Mouse (Mus musculus): Measurements from ENCODE around the gene Ctdspl.

Gene Ctdspl

DNA sequence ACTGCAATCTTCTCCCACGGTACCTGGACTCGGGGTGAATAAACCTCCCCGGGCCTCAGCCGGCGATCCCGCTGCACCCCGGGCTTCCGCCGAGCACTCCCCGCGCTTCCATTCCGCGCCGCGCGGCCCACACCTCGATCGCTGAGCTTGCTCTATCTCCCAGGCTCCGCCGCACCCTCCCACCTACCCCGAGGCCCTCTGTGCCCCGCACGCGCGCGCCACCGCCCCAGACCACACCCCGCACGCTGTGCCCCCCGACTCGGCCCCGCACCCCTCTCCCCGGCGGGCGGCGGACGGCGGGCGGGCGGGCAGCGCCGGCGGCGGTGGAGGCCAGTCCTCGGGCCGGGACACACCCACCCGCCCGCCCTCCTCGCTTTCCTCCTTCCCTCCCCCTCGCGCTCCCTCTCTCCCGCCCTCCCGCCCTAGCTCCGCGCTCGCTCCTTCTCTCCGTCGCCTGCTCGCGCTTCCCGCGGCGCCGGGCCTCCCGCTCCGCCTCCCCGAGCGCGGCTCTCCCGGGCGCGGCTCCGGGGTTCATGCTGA is at the start of gene Ctdspl:
Gene Ctdspl (plus strand): TSS at position 343 of the 540 bp plus-strand sequence.
- peak; percentile 73 for DNase-seq (ENCODE audit: low read depth)

DNA sequence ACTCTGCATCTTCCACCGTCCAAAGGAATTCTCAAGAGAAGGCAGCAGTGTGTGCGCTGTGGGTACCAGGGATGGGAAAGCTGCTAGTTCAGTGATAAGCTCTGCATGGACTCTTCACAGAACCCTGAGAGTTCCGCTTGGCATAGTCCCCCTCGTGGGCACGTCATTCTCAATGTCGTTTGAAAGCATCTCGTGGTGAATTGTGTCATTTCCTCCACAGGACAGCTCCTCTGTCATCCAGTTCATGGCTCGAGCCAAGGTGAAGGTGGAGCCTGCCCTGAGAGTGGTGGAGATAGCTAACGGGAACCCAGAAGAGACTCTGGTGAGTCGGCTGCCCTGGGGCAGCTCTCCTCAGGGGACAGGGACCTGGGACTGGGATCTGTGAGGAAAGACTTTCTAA is 49.4 kb upstream of the Ctdspl start:
- no peak for DNase-seq (ENCODE audit: low read depth)

DNA sequence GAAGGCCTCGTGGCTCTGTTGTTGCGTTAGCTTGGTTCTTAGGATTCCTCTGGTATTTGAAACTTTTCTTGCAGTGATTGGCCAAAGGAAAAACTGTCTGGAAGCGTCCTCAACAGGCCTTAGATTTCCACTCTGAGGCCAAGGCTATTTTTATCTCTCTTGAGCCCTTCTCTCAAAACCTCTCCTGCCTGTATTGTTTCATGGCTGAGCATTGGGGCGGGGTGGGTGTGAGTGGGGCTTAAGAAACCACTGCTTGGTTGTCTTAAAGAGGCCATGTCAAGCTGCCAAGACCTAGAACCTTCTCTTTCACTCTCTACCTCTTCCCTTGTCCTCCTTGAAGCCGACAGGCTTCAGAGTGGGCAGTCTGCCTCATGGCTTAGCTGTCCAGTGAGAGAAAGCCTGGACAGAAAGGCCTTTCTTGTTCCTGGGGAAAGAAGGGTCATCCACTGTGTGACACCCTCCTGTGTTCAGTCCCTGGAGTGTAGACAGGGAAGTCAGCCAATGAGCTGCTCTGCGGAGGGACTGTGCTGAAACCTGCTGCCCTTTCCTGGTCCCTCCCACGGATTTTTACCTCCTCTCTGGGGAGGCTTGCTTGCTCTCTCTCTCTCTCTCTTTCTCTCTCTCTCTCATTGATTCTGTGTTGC is 48.8 kb upstream of the Ctdspl start:
- DNase-seq (ENCODE audit: low read depth): peak; percentile 4

DNA sequence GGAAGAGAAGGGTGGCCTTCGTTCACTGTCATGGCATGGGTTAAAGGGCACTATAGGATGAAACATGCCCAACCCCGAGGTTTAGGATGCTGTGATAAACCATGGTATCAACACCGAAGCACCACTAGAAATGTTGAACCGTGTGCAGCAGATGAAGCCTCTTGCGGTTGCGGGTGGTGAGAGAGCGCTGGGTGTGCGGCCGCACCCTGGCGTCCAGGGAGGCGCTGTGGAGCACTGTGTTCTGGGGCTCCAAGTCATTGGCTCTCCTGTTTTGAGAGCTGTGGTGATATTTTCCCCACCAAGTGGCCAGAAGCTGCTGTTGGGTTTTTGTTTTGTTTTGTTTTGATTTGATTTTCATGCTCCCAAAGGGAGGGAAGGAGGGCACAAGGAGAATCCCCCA is 47.7 kb upstream of the Ctdspl start:
- no peak for DNase-seq (ENCODE audit: low read depth)

DNA sequence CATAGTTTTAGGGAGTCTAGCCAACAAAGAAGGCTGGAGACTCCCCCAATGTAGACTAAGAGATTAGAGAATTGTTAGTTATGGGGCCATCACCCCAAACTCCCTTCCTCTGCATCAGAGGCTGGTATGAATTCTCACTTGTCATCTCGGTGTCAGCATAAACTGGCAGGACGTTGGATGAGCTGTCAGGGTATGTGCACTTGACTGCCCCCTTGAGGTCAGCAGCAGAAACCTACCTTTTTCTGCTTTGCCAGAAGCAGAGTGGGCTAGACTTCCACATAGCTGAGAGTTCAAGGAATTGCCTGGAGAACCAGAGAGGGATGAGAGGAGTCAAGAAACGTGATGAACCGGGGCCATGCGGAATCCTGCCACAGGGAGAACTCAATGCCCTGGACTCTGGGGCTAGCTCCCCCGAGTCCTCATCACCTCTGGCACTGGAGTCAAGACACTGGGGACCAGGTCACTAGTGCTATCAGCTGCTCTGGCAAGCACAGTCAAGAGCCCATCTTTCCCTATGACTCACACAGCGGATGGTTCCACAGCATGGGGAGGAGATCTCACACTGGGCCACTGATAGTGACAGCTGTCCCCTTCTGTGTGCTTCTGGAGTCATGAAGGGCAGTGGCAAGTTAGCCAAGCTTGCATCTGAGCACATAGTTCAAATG is 44.8 kb upstream of the Ctdspl start:
- peak; percentile 21 for DNase-seq (ENCODE audit: low read depth)

DNA sequence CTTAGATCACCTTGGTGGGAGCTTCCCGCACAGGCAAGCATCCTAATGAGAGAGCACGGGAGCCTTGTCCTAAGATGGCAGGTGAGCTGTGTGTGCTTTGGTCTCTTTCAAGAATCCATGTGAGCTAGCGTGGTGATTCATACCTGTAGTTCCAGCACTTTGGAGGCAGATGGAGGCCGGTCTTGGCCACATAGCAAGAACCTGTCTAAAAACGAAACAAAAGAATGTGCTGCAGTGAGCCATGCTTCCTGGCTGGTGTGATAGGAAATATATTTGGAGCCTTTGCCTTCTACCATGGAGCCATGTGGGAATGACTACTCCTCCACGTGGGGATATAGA is 44.3 kb upstream of the Ctdspl start:
- DNase-seq (ENCODE audit: low read depth): peak; percentile 6

DNA sequence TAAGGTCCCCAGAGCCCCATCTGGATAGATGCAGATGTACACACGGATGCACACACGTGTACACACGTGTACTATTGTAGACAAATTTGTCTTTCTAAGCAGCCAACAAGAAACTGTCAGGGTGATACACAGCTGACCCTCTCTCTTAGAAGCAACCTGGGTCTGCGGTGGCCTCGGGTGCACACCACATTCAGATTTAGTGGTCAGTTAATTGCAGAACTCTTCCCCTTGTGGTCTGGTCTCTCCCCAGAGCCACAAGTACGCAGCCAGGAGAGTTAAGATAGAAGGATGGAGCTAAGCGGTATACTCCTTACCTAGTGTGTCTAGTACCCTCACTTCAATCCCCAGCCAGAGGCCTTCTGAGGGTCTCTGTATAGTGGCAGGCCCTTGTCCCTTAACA is 43.1 kb upstream of the Ctdspl start:
- DNase-seq (ENCODE audit: low read depth): no peak

DNA sequence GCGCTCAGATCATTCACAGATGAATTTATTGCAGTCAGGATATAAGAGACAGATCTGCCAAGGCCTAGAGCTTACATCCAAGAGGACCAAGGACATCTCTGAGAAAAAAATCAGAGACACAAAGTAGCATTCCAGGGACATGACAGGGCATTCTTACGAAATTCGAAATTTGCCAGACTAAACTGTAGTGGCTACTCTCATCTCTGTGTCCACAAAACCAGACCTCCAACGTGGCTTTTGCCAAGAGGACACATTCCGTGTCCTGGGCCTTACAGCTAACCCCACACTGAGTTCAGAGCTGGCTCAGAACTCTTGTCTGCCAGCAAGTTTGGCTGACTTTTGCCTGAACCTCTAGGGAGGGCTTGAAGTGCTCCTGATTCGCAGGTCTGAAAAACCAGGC is 40.5 kb upstream of the Ctdspl start:
- peak; percentile 17 for DNase-seq (ENCODE audit: low read depth)

DNA sequence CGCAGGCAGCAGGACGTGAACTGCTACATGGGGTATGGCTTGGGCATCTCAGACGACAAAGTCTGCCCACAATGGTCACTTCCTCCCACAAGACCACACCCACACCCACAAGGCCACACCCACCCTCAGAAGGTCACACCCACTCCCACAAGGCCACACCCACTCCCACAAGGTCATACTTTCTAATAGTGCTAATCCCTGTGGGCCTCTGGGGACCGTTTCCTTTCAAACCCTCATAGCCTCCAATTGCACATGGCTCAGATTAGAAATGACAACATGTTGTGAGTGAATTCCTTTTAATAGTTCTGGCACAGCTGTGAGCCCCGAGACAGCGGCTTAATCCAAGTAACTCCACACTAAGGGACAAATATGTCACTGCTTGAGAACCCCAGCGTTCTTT is 39.1 kb upstream of the Ctdspl start:
- no peak for DNase-seq (ENCODE audit: low read depth)

DNA sequence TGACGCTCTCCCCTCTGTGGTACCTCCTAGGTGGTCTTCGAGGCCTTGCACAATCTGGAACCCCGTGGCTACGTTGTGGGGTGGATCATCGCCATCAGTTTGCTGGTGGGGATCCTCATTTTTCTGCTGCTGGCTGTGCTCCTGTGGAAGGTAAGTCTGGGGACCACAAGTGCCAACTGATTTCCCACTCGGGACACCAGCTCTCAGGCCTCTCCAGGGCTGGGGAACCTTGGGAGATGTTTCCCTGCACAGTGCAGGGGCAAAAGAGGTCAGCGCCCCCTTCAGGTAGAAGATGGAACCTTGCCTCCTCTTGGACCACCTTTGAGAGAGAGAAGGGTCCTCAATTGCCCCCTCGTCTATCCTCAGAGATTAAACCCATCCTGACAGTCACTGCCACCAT is 38.5 kb upstream of the Ctdspl start:
- DNase-seq (ENCODE audit: low read depth): no peak

DNA sequence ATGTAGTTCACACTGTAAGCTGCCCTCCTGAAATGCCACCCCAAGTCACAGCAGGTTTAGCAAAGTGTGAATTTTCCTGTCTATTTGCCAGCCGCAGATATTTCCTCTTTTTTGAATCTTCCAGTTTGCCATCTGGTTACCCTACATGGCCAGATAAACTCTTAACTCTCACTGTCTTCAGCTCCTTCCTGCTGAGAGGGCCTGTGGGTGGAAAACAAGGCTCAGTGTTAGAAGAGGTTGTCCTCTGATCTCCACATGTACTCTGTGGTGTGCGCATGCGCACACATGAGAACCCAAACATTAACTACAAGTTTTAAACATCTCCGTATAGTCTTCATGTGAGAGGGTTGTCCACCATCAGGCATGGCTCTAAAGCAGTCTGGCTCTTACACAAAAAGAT is 36.1 kb upstream of the Ctdspl start:
- DNase-seq (ENCODE audit: low read depth): no peak

DNA sequence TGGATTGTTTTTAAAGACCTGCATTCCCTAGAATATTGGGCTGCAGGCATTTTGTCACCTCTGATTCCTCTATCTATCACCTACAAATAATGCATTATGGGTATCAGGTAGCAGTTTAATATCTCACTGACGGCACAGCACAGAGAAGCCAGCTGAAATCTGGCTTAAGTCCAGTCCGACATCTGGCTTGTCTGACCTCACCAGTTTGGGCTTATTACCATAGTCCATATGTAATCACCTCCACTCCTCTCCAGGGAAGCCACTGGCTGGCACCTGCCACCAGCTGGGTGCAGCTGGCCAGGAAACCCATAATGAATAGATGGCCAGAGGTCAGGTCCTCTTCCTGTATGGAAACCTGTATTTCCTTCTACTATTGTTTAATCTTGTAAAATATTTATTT is 35.6 kb upstream of the Ctdspl start:
- no peak for DNase-seq (ENCODE audit: low read depth)

DNA sequence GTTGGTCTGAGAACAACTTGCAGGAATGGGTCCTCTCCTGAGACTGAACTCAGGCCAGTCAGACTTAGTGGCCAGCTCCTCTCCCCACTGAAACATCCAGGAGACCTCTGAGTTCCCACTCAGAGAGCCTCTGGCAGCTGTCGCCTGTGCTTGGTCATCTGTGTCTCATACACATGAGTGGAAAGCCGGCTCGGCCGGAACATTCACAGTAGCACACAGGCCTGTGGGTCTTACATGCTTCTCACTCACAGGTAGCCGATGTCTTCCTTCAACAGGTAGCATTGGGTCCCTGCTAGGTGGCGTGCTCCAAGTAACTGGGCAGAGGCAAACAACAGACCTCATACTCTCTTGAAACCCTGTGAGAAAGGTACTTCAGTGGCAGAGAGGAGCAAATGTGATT is 35.2 kb upstream of the Ctdspl start:
- DNase-seq (ENCODE audit: low read depth): no peak

DNA sequence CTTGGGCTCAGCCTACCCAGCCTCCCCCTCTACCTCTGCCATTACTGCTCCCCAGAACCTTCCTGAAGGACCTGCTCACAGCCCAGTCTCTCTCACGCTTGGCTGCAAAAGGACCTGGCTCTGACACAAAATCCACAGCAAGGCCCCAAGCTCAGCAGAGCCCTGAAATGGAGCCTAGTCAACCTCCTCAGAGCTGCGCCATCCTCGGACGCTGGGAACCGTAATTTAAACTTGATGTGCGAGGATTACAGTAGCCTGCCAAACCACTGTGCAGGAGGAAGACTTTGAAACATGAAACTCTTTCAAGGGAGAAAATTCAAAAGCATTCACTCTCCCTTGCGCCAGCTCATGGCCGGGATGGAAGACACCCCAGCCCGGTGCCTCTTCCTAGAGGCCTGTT is 34.7 kb upstream of the Ctdspl start:
- no peak for DNase-seq (ENCODE audit: low read depth)

DNA sequence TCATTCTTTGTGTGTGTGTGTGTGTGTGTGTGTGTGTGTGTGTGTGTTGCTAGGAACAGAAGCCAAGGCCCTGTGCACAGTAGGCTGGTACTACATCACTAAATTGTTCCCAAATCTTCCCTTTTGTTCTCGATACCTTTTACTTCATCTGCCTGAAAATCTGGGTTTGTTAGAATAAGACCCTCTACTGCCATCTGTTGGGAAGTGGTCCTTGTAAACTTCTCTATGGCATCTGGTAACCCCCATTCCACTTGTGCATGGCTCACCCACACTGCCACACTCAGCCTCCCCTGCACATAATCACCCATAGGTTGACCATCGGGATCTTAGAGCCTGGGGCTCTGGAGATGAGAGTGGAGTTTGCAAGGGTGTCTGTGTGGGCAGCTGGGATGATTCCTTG is 31.2 kb upstream of the Ctdspl start:
- peak; percentile 11 for DNase-seq (ENCODE audit: low read depth)

DNA sequence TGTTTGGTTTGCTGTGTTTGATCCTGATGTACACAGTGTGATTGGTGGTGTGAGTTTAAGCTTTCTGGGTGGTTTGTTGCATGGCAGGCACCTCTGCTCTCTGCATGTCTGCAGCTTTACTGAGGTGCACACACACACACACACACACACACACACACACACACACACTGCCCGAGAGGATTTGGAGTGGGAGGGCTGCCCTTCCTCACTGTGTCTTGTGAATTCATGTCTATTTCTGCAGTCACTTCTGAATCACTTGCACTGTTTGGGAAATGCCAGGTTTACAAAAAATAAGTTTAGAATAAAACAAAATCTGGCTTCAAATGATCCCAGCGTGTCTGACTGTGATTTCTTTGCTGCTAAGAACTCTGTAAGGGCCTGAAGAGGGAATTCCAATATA is 25.6 kb upstream of the Ctdspl start:
- DNase-seq (ENCODE audit: low read depth): no peak

DNA sequence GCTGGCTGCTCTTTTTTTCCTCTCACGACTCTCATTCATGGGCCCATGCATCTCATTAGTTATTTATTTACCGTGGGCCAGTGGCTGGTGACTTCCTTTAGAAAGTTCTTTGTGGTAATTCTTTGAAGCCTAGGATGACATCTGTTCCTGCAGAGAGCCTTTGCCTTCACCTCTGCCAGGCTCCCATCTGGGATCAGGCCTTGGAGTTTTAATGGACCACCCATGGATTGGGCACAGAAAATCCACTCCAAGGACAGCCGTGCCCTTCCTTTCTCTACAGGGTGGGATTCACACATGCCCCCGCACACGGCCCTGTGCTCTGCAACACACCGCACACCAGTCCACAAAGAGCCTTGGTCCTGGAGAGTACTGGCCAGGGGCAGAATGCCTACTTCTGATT is 24.3 kb upstream of the Ctdspl start:
- no peak for DNase-seq (ENCODE audit: low read depth)

DNA sequence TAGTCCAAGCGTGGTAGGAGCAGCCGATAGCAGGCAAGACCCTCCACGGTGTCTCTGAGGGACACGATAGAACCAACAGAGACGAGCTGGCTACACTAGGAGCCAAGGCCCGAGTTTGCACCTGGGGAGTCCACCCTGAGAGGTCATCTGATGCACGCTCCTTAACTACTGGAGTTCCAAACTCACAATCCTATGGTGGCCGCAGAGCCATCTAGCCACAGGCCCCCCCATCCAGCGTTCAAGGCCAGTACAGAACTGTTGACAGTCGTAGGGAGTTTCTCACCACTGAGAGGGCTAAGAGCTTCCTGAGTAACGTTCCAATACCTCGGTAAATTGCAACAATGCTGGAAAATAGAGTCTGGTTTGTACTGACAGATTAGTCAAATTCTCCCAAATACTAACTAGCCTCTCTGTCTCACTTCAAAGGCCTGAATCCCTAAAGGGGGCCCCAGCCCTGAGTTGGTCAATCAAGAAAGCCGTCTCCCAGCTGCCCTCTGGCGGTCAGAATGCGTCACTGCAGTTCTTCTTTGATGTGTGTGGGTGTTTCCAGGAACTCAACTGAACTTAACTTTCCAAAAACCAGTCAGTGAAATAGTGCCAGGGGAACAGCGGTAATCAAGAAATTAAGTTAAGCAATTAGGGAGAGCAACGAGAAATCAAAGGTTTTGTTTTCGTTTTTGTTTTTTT is 18.2 kb upstream of the Ctdspl start:
- peak; percentile 83 for DNase-seq (ENCODE audit: low read depth)

DNA sequence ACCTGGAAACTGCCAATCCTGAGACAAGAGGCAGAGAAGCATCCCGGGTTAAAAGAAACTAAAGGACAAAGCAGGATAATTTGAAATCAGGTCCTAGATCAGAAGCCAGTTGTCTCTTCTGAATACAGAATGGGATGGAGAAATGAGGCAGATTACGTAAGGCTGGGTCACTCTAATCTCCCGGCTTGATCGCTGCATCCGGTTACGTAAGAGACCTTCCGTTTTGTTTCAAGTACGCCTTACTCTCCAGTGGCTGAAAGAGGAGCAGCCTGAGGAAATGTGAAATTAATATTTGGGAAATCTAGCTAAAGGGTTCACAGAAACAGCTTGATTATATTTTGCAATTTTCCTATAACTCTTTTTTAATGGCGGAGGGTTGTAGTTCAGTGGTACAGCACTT is 13.2 kb upstream of the Ctdspl start:
- no peak for DNase-seq (ENCODE audit: low read depth)

DNA sequence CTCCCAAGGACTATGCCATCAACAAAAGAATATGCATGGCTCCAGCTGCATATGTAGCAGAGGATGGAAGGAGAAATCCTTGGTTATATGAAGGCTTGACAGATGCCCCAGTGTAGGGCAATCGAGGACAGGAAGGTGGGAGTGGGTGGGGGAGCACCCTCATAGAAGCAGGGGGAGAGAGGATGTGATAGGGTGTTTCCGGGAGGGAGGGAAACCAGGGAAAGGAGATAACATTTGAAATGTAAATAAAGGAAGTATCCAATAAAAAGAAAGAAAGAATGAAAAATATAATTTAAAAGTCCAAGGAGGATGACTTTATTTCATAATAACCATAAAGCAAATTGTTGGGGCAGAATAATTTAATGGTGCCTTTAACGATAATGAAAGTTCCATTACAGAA is 12.6 kb upstream of the Ctdspl start:
- no peak for DNase-seq (ENCODE audit: low read depth)

DNA sequence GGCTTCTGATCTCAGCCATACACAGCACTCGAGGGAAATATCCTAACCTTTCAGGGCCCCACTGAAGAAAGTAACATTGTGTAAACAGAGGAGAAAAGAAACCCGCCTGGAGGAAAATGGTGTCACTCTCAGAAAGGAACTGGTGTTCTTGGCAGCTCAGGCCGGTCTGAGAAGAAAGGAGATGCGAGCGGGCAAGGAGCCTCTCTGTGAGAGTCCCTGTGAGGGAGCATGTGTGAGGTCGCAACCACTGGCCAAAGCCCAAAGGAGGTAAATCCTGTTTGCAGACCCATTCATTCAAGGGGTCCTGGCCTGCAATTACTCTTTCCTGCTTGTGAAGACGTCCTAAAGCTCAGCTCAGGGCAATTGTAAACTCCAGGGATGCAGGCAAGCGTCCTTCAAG is 11.7 kb upstream of the Ctdspl start:
- DNase-seq (ENCODE audit: low read depth): no peak

DNA sequence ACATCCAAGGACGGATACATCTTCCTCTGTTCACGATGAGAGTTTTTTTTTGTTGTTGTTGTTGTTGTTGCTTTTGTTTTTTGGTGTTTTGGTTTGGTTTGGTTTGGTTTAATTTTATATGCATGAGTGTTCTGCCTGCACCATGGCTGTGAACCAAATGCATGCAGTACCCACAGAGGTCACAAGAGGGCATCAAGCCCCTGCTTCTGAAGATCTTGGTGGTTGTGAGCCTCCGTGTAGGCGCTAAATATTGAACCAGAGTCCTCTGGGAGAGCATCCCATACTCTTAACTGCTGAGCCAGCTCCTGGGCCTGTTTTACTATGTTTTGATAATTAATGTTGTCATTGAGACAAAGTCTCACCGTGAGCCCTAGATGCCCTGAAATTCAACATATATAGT is 11.0 kb upstream of the Ctdspl start:
- DNase-seq (ENCODE audit: low read depth): peak; percentile 47

DNA sequence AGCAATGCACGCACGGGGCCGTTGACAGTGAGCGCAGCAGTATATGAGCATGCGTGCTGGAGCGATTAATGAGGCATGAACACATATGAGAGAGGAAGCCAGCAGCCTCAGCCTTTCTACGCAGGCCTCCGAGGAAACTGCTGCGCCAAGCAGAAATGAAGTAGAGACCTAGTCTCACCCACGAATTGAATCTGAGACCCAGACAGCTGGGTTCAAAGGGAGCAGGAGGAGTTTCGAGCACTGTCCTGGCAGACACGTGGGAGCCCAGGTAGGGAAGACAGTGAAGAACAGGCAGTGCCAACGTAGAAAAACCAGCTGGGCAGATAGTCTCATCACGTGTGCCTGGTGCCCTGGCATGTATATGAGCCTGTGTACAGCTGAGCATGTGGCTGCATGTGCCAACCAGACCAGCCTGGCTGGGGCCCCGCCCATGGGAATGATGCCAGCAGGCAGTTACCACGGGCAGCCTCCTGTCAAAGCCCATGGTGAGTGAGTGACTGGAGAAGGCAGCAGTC is 6.5 kb upstream of the Ctdspl start:
- DNase-seq (ENCODE audit: low read depth): peak; percentile 34

Measured in NIH3T3 (cell line).